Mouse (Mus musculus) kidney, embryonic 16.5 days (tissue): ENCODE measurements around the gene Olfr776. TPM values are rescaled to one million over a fixed set of nuclear protein-coding genes. Genes with fewer than 3 reads are reported as not detected.
"Not testable (repeated sequence)": the region's sequence is repeated elsewhere in the genome, so short reads cannot be mapped to it uniquely, and the experiment has no call there.

Experiments used
- ATAC-seq: fragments of 200-750 bp; cut with Nextera tagmentation; 2 replicates; pipeline ENCODE4 v1.8.0; 2017; ENCODE audit warnings: moderate TSS enrichment; ENCODE audit not compliant: low FRiP score, low TSS enrichment
- H3K27ac ChIP-seq: fragments of 300-500 bp; sonication (generic); 2 replicates; pipeline ENCODE4 v1.5.1; 2014; ENCODE audit warnings: low read length
- H3K27me3 ChIP-seq: fragments of 300-500 bp; sonication (generic); 2 replicates; pipeline ENCODE4 v1.6.1; 2014; ENCODE audit warnings: low read length, control low read depth, mixed read lengths; ENCODE audit not compliant: insufficient read depth
- H3K36me3 ChIP-seq: fragments of 300-500 bp; sonication (generic); 2 replicates; pipeline ENCODE4 v1.6.1; 2014; ENCODE audit warnings: low read length, control low read depth, mixed read lengths; ENCODE audit not compliant: insufficient read depth
- H3K4me1 ChIP-seq: fragments of 300-500 bp; sonication (generic); 2 replicates; pipeline ENCODE4 v1.6.1; 2014; ENCODE audit warnings: low read length, control low read depth, mixed read lengths; ENCODE audit not compliant: insufficient read depth
- H3K4me2 ChIP-seq: fragments of 300-500 bp; sonication (generic); replicated peaks from 2 replicates; pipeline ENCODE4 v1.6.1; 2014; ENCODE audit warnings: low read depth, low read length
- H3K4me3 ChIP-seq: fragments of 300-500 bp; sonication (generic); 2 replicates; pipeline ENCODE4 v1.5.1; 2014; ENCODE audit warnings: mild to moderate bottlenecking, low read length
- H3K9ac ChIP-seq: fragments of 300-500 bp; sonication (generic); replicated peaks from 2 replicates; pipeline ENCODE4 v1.6.1; 2014; ENCODE audit warnings: low read length
- H3K9me3 ChIP-seq: fragments of 300-500 bp; sonication (generic); 2 replicates; pipeline ENCODE4 v1.6.1; 2016; ENCODE audit warnings: low read length, control low read depth
- WGBS: fragments of 180-500 bp; shearing (Covaris S2); extraction: QIAGEN DNeasy Blood & Tissue Kit; methylation state at CpG from one replicate; pipeline ENCODE4 v1.1.7; 2014; 5-methylcytosine and 5-hydroxymethylcytosine counted together
- polyA plus RNA-seq: library from polyadenylated mRNA; unstranded; fragments of >200 nt; fragmentation: Nextera tagmentation; extraction: Ambion mirVana; gene quantifications from 2 replicates; pipeline ENCODE4 v1.2.1, GENCODE M21; 2015

The Olfr776 gene
- not detected in 2 replicates for polyA plus RNA-seq

DNA sequence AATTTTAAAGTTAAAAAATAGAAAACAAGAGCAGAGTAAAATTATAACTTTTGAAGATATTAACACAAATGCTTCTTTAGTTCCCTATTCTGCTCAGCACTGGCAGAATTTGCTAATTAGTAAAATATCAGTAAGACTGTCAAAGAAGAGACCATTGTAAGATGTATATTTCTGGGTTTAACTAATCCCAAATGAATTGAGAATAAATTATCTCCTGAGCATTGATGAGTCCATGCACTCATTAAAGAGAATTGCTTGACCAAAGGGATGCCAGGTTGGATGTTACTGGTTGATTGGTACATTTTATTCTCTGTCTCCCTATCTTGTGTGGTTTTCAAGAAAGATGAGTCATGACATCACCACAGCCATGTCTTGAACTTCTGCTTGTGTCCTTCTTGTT, at the start of gene Olfr776:
Gene Olfr776 (plus strand): TSS at position 301 of the 400 bp plus-strand sequence.
- H3K27ac ChIP-seq = no peak within 1 kb of the TSS
- no peak within 1 kb of the TSS for H3K4me3 ChIP-seq
- no peaks in the 10 kb centered on the region for H3K36me3 ChIP-seq
- H3K27me3 ChIP-seq = no peaks in the 10 kb centered on the region
- H3K4me2 ChIP-seq = no peak within 1 kb of the TSS
- ATAC-seq = no peak
- no peak within 1 kb of the TSS for H3K9ac ChIP-seq
- no peaks in the 10 kb centered on the region for H3K9me3 ChIP-seq
- no peaks in the 10 kb centered on the region for H3K4me1 ChIP-seq

DNA sequence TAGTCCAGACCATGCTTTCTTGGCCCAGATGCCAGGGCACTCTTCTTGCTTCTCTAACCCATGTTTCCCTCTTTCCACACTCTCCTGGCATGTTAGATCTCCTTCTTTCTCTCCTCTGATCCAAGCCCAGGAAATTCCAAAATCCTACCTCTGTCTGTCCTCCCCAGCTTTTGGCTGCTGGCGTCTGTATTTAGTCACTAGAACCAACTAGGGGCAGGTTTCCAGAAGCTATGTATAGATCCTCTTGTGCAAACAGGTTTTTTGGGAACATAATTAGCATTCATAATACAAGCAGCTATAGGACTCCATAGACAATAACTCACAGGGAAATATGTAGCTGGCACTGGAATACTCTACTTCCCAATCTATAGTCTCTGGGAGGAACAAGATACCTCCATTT, 28.2 kb upstream of the Olfr776 start:
- Histone ChIP-seq H3K36me3 (no peaks in the 10 kb centered on the region), H3K27ac (no peak overlapping the region), H3K4me1 (no peaks in the 10 kb centered on the region), H3K27me3 (no peaks in the 10 kb centered on the region), H3K9me3 (no peaks in the 10 kb centered on the region), H3K4me3 (no peak overlapping the region), H3K9ac (no peak overlapping the region), H3K4me2 (no peak overlapping the region)
- no peak for ATAC-seq
- 79% methylated on average over 1 of the region's 1 CpGs for WGBS

DNA sequence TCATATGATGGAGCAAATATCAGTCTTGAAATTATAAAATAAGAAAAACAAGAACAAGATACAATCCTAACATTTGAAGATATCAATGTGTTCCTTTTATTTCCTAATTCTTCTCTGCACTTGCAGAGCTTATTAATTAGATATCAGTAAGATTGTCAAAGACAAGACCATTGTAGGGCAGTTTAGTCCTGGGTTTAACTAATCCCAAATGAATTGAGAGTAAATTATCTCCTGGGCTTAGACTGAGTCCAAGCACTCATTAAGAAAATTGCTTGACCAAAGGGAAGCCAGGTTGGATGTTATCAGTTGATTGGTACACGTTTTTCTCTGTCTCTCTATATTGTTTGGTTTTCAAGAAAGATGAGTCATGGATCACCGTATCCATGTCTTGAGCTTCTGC, 23.0 kb upstream of the Olfr776 start, which contains the start of gene Olfr774:
Gene Olfr774 (plus strand): TSS at position 301 of the 400 bp plus-strand sequence.
- no peak for ATAC-seq
- no peak within 1 kb of the TSS for H3K4me2 ChIP-seq
- H3K9me3 ChIP-seq = no peaks in the 10 kb centered on the region
- H3K4me1 ChIP-seq = no peaks in the 10 kb centered on the region
- H3K9ac ChIP-seq = no peak within 1 kb of the TSS
- H3K27me3 ChIP-seq = no peaks in the 10 kb centered on the region
- no peak within 1 kb of the TSS for H3K27ac ChIP-seq
- H3K36me3 ChIP-seq = no peaks in the 10 kb centered on the region
- H3K4me3 ChIP-seq = no peak within 1 kb of the TSS
- WGBS = 72% methylated on average over 2 of the region's 2 CpGs

- ATAC-seq = no peak
- H3K27me3 ChIP-seq = no peaks in the 10 kb centered on the region
- no peak within 1 kb of the TSS for H3K4me3 ChIP-seq
- H3K9ac ChIP-seq = no peak within 1 kb of the TSS
- no peak within 1 kb of the TSS for H3K27ac ChIP-seq
- H3K9me3 ChIP-seq = no peaks in the 10 kb centered on the region
- H3K4me2 ChIP-seq = no peak within 1 kb of the TSS
- no peaks in the 10 kb centered on the region for H3K36me3 ChIP-seq
- 66% methylated on average over 3 of the region's 3 CpGs for WGBS
- H3K4me1 ChIP-seq = no peaks in the 10 kb centered on the region
Measured at GRCm38 (mm10) chr10:129248112-129248511, 10.8 kb upstream of the Olfr776 start, which contains the start of gene Olfr775. Gene Olfr775 (plus strand): TSS chr10:129248412.

GRCm38 (mm10) chr10:129271081-129271535, 12.2 kb downstream of the Olfr776 start, which contains the start of gene Olfr777:
Gene Olfr777 (minus strand): TSS chr10:129271485.
- ATAC-seq = no peak
- Histone ChIP-seq H3K9me3 (no peaks in the 10 kb centered on the region), H3K27ac (no peak within 1 kb of the TSS), H3K27me3 (no peaks in the 10 kb centered on the region), H3K4me2 (no peak within 1 kb of the TSS), H3K9ac (no peak within 1 kb of the TSS), H3K36me3 (no peaks in the 10 kb centered on the region), H3K4me3 (no peak within 1 kb of the TSS), H3K4me1 (no peaks in the 10 kb centered on the region)
- 90% methylated on average over 2 of the region's 2 CpGs for WGBS

DNA sequence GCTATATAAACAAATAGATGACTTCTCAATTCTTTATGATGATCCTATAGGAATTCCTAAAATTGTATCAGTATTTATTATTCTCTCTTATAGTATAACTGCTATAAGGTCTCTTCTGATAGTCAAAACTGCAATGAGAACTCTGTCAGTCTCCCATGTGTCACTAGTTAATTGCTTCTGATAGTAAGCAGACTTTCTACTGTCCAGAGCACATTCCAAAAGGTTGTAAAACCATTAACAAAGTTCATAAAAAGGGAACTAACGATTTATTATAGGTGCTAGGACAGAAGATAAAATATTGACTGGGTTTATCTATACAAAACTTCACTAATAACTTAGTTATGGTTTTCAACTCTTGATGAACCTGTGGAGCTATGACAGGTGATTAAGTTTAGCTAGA, 54.0 kb downstream of the Olfr776 start:
- not testable (repeated sequence) for ATAC-seq, H3K27ac ChIP-seq, H3K36me3 ChIP-seq, H3K9me3 ChIP-seq, H3K4me3 ChIP-seq, H3K4me1 ChIP-seq, H3K27me3 ChIP-seq, H3K4me2 ChIP-seq, H3K9ac ChIP-seq
- WGBS = 46% methylated on average over 1 of the region's 1 CpGs

- H3K27ac ChIP-seq, H3K36me3 ChIP-seq, H3K4me3 ChIP-seq, H3K4me1 ChIP-seq, H3K9ac ChIP-seq, H3K4me2 ChIP-seq, H3K27me3 ChIP-seq, ATAC-seq, H3K9me3 ChIP-seq: not testable (repeated sequence)
- no CpG with 5 or more reads among the region's 1 CpGs for WGBS
Measured at GRCm38 (mm10) chr10:129313521-129313920, 54.6 kb downstream of the Olfr776 start.

Other genes with a start within 250 kb of the Olfr776 start
- gene Olfr763, start 248.3 kb upstream of the Olfr776 start, polyA plus RNA-seq = not detected in 2 replicates
- gene Olfr764-ps1, start 219.2 kb upstream of the Olfr776 start, polyA plus RNA-seq = not detected in 2 replicates
- not detected in 2 replicates for gene Olfr765, start 209.1 kb upstream of the Olfr776 start, polyA plus RNA-seq
- gene Olfr766-ps1, start 190.2 kb upstream of the Olfr776 start, polyA plus RNA-seq = not detected in 2 replicates
- gene Olfr767, start 176.2 kb upstream of the Olfr776 start, polyA plus RNA-seq = not detected in 2 replicates
- gene Olfr768, start 159.8 kb upstream of the Olfr776 start, polyA plus RNA-seq = not detected in 2 replicates
- not detected in 2 replicates for gene Olfr769, start 141.3 kb upstream of the Olfr776 start, polyA plus RNA-seq
- gene Olfr770, start 120.1 kb upstream of the Olfr776 start, polyA plus RNA-seq = not detected in 2 replicates
- not detected in 2 replicates for gene Olfr771, start 94.4 kb upstream of the Olfr776 start, polyA plus RNA-seq
- gene Olfr772, start 81.2 kb upstream of the Olfr776 start, polyA plus RNA-seq = not detected in 2 replicates
- not detected in 2 replicates for gene Olfr773, start 71.7 kb upstream of the Olfr776 start, polyA plus RNA-seq
- not detected in 2 replicates for gene Olfr774, start 22.9 kb upstream of the Olfr776 start, polyA plus RNA-seq
- gene Olfr775, start 10.7 kb upstream of the Olfr776 start, polyA plus RNA-seq = not detected in 2 replicates
- gene Olfr777, start 12.4 kb downstream of the Olfr776 start, polyA plus RNA-seq = not detected in 2 replicates
- not detected in 2 replicates for gene Olfr780, start 59.0 kb downstream of the Olfr776 start, polyA plus RNA-seq
- not detected in 2 replicates for gene Olfr781, start 69.7 kb downstream of the Olfr776 start, polyA plus RNA-seq
- gene Olfr782, start 89.7 kb downstream of the Olfr776 start, polyA plus RNA-seq = not detected in 2 replicates
- 0.05 and 0.06 TPM in 2 replicates for gene Olfr784, start 125.0 kb downstream of the Olfr776 start, polyA plus RNA-seq
- not detected in 2 replicates for gene Olfr785, start 146.3 kb downstream of the Olfr776 start, polyA plus RNA-seq
- not detected in 2 replicates for gene Olfr786, start 168.2 kb downstream of the Olfr776 start, polyA plus RNA-seq
- not detected in 2 replicates for gene Olfr787, start 202.7 kb downstream of the Olfr776 start, polyA plus RNA-seq
- gene Olfr788, start 211.9 kb downstream of the Olfr776 start, polyA plus RNA-seq = not detected in 2 replicates
- gene Olfr789, start 225.6 kb downstream of the Olfr776 start, polyA plus RNA-seq = not detected in 2 replicates
- gene Olfr790, start 239.4 kb downstream of the Olfr776 start, polyA plus RNA-seq = not detected in 2 replicates